Mouse (Mus musculus): ENCODE results near the gene Myrfl. TPM values are rescaled to one million over a fixed set of nuclear protein-coding genes. Genes with fewer than 3 reads are reported as not detected.

The Myrfl gene
- polyA plus RNA-seq, 1 experiment from 2014 or later, result 0.09 TPM

GRCm38 (mm10) chr10:116746281-116747011 is 150.3 kb downstream of the Myrfl start:
- WGBS, result 68% methylated on average over 10 of the region's 10 CpGs
- H3K9me3 ChIP-seq, result 0 out of 2 replicates have a peak, but pooled peaks cover 6% of the 10 kb centered on the region
- no peaks in the 10 kb centered on the region for H3K36me3 ChIP-seq
- no peak for ATAC-seq (ENCODE audit: low FRiP score, low read depth)
- H3K4me1 ChIP-seq, result peaks cover 17% of the 10 kb centered on the region
- H3K27me3 ChIP-seq, result no peaks in the 10 kb centered on the region
- H3K4me3 ChIP-seq, result no peak overlapping the region
- no peak overlapping the region for H3K4me2 ChIP-seq (replicated peaks)
- no peak overlapping the region for H3K9ac ChIP-seq
- no peak overlapping the region for H3K27ac ChIP-seq

GRCm38 (mm10) chr10:116742696-116743095 is 154.0 kb downstream of the Myrfl start:
- Histone ChIP-seq H3K4me3 (no peak overlapping the region), H3K27me3 (no peaks in the 10 kb centered on the region), H3K4me1 (peaks cover 32% of the 10 kb centered on the region), H3K36me3 (no peaks in the 10 kb centered on the region), H3K9ac (no peak overlapping the region), H3K27ac (no peak overlapping the region), H3K9me3 (no peaks in the 10 kb centered on the region), H3K4me2 (replicated peaks) (no peak overlapping the region)
- ATAC-seq (ENCODE audit: low FRiP score, low read depth), result no peak
- 69% methylated on average over 2 of the region's 2 CpGs for WGBS

- no peak overlapping the region for H3K9ac ChIP-seq
- H3K9me3 ChIP-seq, result no peaks in the 10 kb centered on the region
- WGBS, result 90% methylated on average over 8 of the region's 8 CpGs
- H3K27ac ChIP-seq, result no peak overlapping the region
- peaks cover 32% of the 10 kb centered on the region for H3K4me1 ChIP-seq
- H3K27me3 ChIP-seq, result no peaks in the 10 kb centered on the region
- no peak overlapping the region for H3K4me2 ChIP-seq (replicated peaks)
- H3K4me3 ChIP-seq, result no peak overlapping the region
- H3K36me3 ChIP-seq, result no peaks in the 10 kb centered on the region
- no peak for ATAC-seq (ENCODE audit: low FRiP score, low read depth)
Measured at GRCm38 (mm10) chr10:116742189-116742588, 154.5 kb downstream of the Myrfl start.

GRCm38 (mm10) chr10:116741343-116741742 is 155.4 kb downstream of the Myrfl start:
- WGBS, result 25% methylated on average over 6 of the region's 6 CpGs
- H3K9me3 ChIP-seq, result no peaks in the 10 kb centered on the region
- no peak overlapping the region for H3K9ac ChIP-seq
- H3K27me3 ChIP-seq, result no peaks in the 10 kb centered on the region
- no peaks in the 10 kb centered on the region for H3K36me3 ChIP-seq
- ATAC-seq (ENCODE audit: low FRiP score, low read depth), result no peak
- H3K4me2 ChIP-seq (replicated peaks), result no peak overlapping the region
- H3K4me3 ChIP-seq, result no peak overlapping the region
- no peak overlapping the region for H3K27ac ChIP-seq
- H3K4me1 ChIP-seq, result peaks cover 29% of the 10 kb centered on the region

GRCm38 (mm10) chr10:116740073-116740472 is 156.6 kb downstream of the Myrfl start:
- Histone ChIP-seq H3K4me1 (peaks cover 31% of the 10 kb centered on the region), H3K9ac (no peak overlapping the region), H3K4me2 (replicated peaks) (no peak overlapping the region), H3K27ac (peak overlapping the region; percentile 59), H3K27me3 (no peaks in the 10 kb centered on the region), H3K9me3 (no peaks in the 10 kb centered on the region), H3K4me3 (no peak overlapping the region), H3K36me3 (no peaks in the 10 kb centered on the region)
- 55% methylated on average over 7 of the region's 7 CpGs for WGBS
- ATAC-seq (ENCODE audit: low FRiP score, low read depth), result peak; percentile 50

- H3K36me3 ChIP-seq, result no peaks in the 10 kb centered on the region
- H3K27me3 ChIP-seq, result no peaks in the 10 kb centered on the region
- no peak overlapping the region for H3K4me2 ChIP-seq (replicated peaks)
- no peaks in the 10 kb centered on the region for H3K9me3 ChIP-seq
- no peak overlapping the region for H3K27ac ChIP-seq
- H3K4me3 ChIP-seq, result no peak overlapping the region
- H3K4me1 ChIP-seq, result peaks cover 31% of the 10 kb centered on the region
- no peak overlapping the region for H3K9ac ChIP-seq
- WGBS, result 84% methylated on average over 8 of the region's 8 CpGs
- ATAC-seq (ENCODE audit: low FRiP score, low read depth), result no peak
Measured at GRCm38 (mm10) chr10:116738533-116738932, 158.2 kb downstream of the Myrfl start.

- WGBS, result 83% methylated on average over 8 of the region's 8 CpGs
- ATAC-seq (ENCODE audit: low FRiP score, low read depth), result no peak
- H3K4me1 ChIP-seq, result peaks cover 21% of the 10 kb centered on the region
- H3K36me3 ChIP-seq, result no peaks in the 10 kb centered on the region
- no peak overlapping the region for H3K4me2 ChIP-seq (replicated peaks)
- H3K27ac ChIP-seq, result no peak overlapping the region
- H3K4me3 ChIP-seq, result no peak overlapping the region
- no peaks in the 10 kb centered on the region for H3K27me3 ChIP-seq
- H3K9ac ChIP-seq, result no peak overlapping the region
- H3K9me3 ChIP-seq, result no peaks in the 10 kb centered on the region
Measured at GRCm38 (mm10) chr10:116735607-116736006, 161.1 kb downstream of the Myrfl start.

GRCm38 (mm10) chr10:116733651-116734050 is 163.1 kb downstream of the Myrfl start:
- Histone ChIP-seq H3K27ac (no peak overlapping the region), H3K9ac (no peak overlapping the region), H3K4me1 (peaks cover 10% of the 10 kb centered on the region; the same call in 1 of the 2 replicates), H3K4me3 (no peak overlapping the region), H3K36me3 (no peaks in the 10 kb centered on the region), H3K4me2 (replicated peaks) (no peak overlapping the region), H3K27me3 (no peaks in the 10 kb centered on the region), H3K9me3 (no peaks in the 10 kb centered on the region)
- 69% methylated on average over 7 of the region's 7 CpGs for WGBS
- ATAC-seq (ENCODE audit: low FRiP score, low read depth), result no peak

- H3K27ac ChIP-seq, result no peak overlapping the region
- no peak overlapping the region for H3K4me3 ChIP-seq
- H3K9ac ChIP-seq, result no peak overlapping the region
- H3K4me2 ChIP-seq (replicated peaks), result no peak overlapping the region
- H3K4me1 ChIP-seq, result peaks cover 18% of the 10 kb centered on the region
- ATAC-seq (ENCODE audit: low FRiP score, low read depth), result no peak
- no peaks in the 10 kb centered on the region for H3K36me3 ChIP-seq
- H3K9me3 ChIP-seq, result no peaks in the 10 kb centered on the region
- H3K27me3 ChIP-seq, result no peaks in the 10 kb centered on the region
- 75% methylated on average over 10 of the region's 10 CpGs for WGBS
Measured at GRCm38 (mm10) chr10:116730033-116730652, 166.6 kb downstream of the Myrfl start.

- ATAC-seq (ENCODE audit: low FRiP score, low read depth), result no peak
- H3K27me3 ChIP-seq, result no peaks in the 10 kb centered on the region
- WGBS, result 66% methylated on average over 9 of the region's 10 CpGs
- H3K36me3 ChIP-seq, result no peaks in the 10 kb centered on the region
- H3K9ac ChIP-seq, result no peak overlapping the region
- H3K4me2 ChIP-seq (replicated peaks), result no peak overlapping the region
- H3K27ac ChIP-seq, result no peak overlapping the region
- H3K9me3 ChIP-seq, result no peaks in the 10 kb centered on the region
- H3K4me1 ChIP-seq, result peaks cover 18% of the 10 kb centered on the region
- no peak overlapping the region for H3K4me3 ChIP-seq
Measured at GRCm38 (mm10) chr10:116728860-116729259, 167.9 kb downstream of the Myrfl start.

- H3K4me1 ChIP-seq, result peaks cover 21% of the 10 kb centered on the region
- H3K27me3 ChIP-seq, result no peaks in the 10 kb centered on the region
- no peak overlapping the region; the same call in 1 of the 2 replicates for H3K9ac ChIP-seq
- WGBS, result 26% methylated on average over 14 of the region's 14 CpGs
- H3K4me2 ChIP-seq (replicated peaks), result peak overlapping the region; percentile 51
- H3K36me3 ChIP-seq, result no peaks in the 10 kb centered on the region
- ATAC-seq (ENCODE audit: low FRiP score, low read depth), result no peak; the same call in 1 of the 2 replicates
- peak overlapping the region; percentile 11; the same call in 1 of the 2 replicates for H3K4me3 ChIP-seq
- H3K9me3 ChIP-seq, result no peaks in the 10 kb centered on the region
- H3K27ac ChIP-seq, result peak overlapping the region; percentile 28; the same call in 1 of the 2 replicates
Measured at GRCm38 (mm10) chr10:116727702-116728298, 168.9 kb downstream of the Myrfl start.
